Mouse (Mus musculus) heart, postnatal 0 days (tissue): ENCODE results near the gene Ehbp1l1. TPM values are rescaled to one million over a fixed set of nuclear protein-coding genes. Genes with fewer than 3 reads are reported as not detected.
A peak's percentile ranks its signal among the peaks of the same experiment; 100 is the strongest.

ENCODE experiments used
- ATAC-seq: fragments of 200-750 bp; cut with Nextera tagmentation; 2 replicates; pipeline ENCODE4 v1.8.0; 2017; ENCODE audit warnings: low read depth, moderate number of reproducible peaks, moderate library complexity; ENCODE audit not compliant: insufficient read depth
- DNase-seq: peaks from one replicate; pipeline ENCODE4 v3.0.0-alpha.2; 2016; ENCODE audit warnings: low spot score
- H3K27ac ChIP-seq: fragments of 300-500 bp; sonication (generic); 2 replicates; pipeline ENCODE4 v1.5.1; 2014; ENCODE audit warnings: low read depth, mild to moderate bottlenecking
- H3K27me3 ChIP-seq: fragments of 300-500 bp; sonication (generic); 2 replicates; pipeline ENCODE4 v1.6.1; 2014; ENCODE audit warnings: low read length, mixed read lengths; ENCODE audit not compliant: control insufficient read depth, insufficient read depth
- H3K36me3 ChIP-seq: fragments of 300-500 bp; sonication (generic); replicated peaks from 2 replicates; pipeline ENCODE4 v1.6.1; 2014; ENCODE audit warnings: low read length, mixed read lengths; ENCODE audit not compliant: control insufficient read depth, insufficient read depth
- H3K4me1 ChIP-seq: fragments of 300-500 bp; sonication (generic); 2 replicates; pipeline ENCODE4 v1.6.1; 2014; ENCODE audit warnings: antibody characterized with exemption; ENCODE audit not compliant: control insufficient read depth, insufficient read depth
- H3K4me2 ChIP-seq: fragments of 300-500 bp; sonication (generic); 2 replicates; pipeline ENCODE4 v1.6.1; 2014; ENCODE audit warnings: low read depth, mild to moderate bottlenecking, low read length, moderate library complexity
- H3K4me3 ChIP-seq: fragments of 300-500 bp; sonication (generic); 2 replicates; pipeline ENCODE4 v1.5.1; 2014; ENCODE audit warnings: low read depth, low read length
- H3K9ac ChIP-seq: fragments of 300-500 bp; sonication (generic); replicated peaks from 2 replicates; pipeline ENCODE4 v1.6.1; 2014; ENCODE audit warnings: low read depth, low read length, mixed read lengths
- H3K9me3 ChIP-seq: fragments of 300-500 bp; sonication (generic); replicated peaks from 2 replicates; pipeline ENCODE4 v1.6.1; 2016; ENCODE audit warnings: low read length; ENCODE audit not compliant: control insufficient read depth
- CTCF ChIP-seq: IDR thresholded peaks from 2 replicates; pipeline ENCODE4 v1.5.1; 2016; ENCODE audit warnings: antibody characterized with exemption, control low read depth, low read depth
- EP300 ChIP-seq: IDR thresholded peaks from 2 replicates; pipeline ENCODE4 v1.6.1; 2016; ENCODE audit warnings: antibody characterized with exemption, low read depth
- WGBS: fragments of 180-500 bp; shearing (Covaris S2); extraction: QIAGEN DNeasy Blood & Tissue Kit; methylation state at CpG from one replicate; pipeline ENCODE4 v1.1.7; 2014; 5-methylcytosine and 5-hydroxymethylcytosine counted together
- polyA plus RNA-seq: library from polyadenylated mRNA; unstranded; fragments of >200 nt; fragmentation: Nextera tagmentation; extraction: Ambion mirVana; gene quantifications from 2 replicates; pipeline ENCODE4 v1.2.1, GENCODE M21; 2015
- total RNA-seq: library from RNA; depleted of rRNA; stranded (reverse); fragments of >200 nt; gene quantifications from 2 replicates; pipeline ENCODE4 v1.2.3, GENCODE M21; 2014; ENCODE audit warnings: low replicate concordance

The Ehbp1l1 gene
- total and polyA plus RNA-seq, 2 experiments from 2014 or later, result 111 to 113 TPM

DNA sequence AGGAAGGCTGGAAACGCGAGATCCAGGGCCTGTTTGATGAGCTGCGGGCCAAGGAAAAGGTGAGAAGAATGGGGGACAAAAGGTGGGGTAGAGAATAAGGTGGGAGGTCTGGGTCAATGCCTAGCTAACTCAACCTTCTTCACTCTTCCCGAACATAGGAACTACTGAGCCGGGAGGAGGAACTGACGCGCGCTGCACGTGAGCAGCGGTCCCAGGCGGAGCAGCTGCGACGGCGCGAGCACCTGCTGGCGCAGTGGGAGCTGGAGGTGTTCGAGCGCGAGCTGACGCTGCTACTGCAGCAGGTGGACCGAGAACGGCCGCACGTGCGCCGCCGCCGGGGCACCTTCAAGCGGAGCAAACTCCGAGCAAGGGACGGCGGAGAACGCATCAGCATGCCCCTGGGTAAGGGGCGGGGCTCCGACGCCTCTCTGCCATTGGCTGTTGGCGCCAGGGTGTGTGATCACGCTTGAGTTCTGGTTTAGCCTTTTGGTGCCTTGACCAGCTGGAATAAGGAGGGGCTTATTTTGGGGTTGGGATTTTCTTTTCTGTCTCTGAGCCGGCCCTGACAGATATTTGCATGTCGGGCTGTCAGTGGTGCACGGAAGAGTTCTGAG, 30.2 kb downstream of the Ehbp1l1 start:
- no peak for TF ChIP-seq EP300
- no peak for ATAC-seq
- 49% methylated on average over 41 of the region's 41 CpGs for WGBS
- Histone ChIP-seq H3K27me3 (no peaks in the 10 kb centered on the region), H3K9ac (no peak overlapping the region), H3K36me3 (peaks cover 84% of the 10 kb centered on the region), H3K4me1 (peaks cover 14% of the 10 kb centered on the region; the same call in 1 of the 2 replicates), H3K4me2 (no peak overlapping the region), H3K9me3 (no peaks in the 10 kb centered on the region), H3K4me3 (no peak overlapping the region), H3K27ac (no peak overlapping the region)
- no peak for DNase-seq

GRCm38 (mm10) chr19:5693801-5694200, 32.3 kb downstream of the Ehbp1l1 start:
- no peaks in the 10 kb centered on the region for H3K27me3 ChIP-seq
- peaks cover 65% of the 10 kb centered on the region for H3K36me3 ChIP-seq
- peaks cover 14% of the 10 kb centered on the region; the same call in 1 of the 2 replicates for H3K4me1 ChIP-seq
- WGBS, result 75% methylated on average over 6 of the region's 6 CpGs
- 0 out of 2 replicates have a peak overlapping the region, but pooled peaks have one; percentile 82 for H3K4me3 ChIP-seq
- no peak for TF ChIP-seq EP300
- TF ChIP-seq CTCF, result no peak
- peak overlapping the region; percentile 95 for H3K4me2 ChIP-seq
- H3K27ac ChIP-seq, result peak overlapping the region; percentile 94; the same call in 1 of the 2 replicates
- H3K9me3 ChIP-seq, result no peaks in the 10 kb centered on the region
- no peak overlapping the region for H3K9ac ChIP-seq
- ATAC-seq (no peak), DNase-seq (no peak)

DNA sequence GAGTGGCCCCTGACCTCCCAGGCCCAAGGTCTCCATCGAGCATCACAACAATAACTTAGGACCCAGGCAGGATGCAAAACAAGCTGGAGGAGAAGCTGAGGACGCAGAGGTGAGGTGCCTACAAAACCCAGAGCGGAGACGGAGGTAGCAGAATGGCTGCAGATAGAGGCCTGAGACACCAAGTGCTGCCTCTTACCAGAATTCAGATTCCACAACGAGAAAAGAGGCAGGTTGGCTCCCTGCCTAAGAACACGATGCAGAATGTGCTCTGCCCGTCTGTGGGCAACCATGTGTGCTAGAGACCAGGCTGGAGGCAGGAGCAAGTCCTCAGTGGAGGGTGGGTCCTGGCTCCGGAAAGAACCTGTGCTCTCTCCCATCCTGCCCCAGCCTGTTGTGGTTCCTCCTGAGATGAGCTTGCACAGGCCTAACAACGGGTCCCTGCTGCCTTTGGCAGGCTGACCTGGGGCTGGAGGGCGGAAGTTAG, 33.2 kb downstream of the Ehbp1l1 start:
- TF ChIP-seq CTCF (no peak), EP300 (no peak)
- Histone ChIP-seq H3K27me3 (no peaks in the 10 kb centered on the region), H3K36me3 (peaks cover 57% of the 10 kb centered on the region), H3K4me1 (peaks cover 14% of the 10 kb centered on the region; the same call in 1 of the 2 replicates), H3K4me3 (peak overlapping the region; percentile 82), H3K4me2 (peak overlapping the region; percentile 95), H3K9me3 (no peaks in the 10 kb centered on the region), H3K9ac (peak overlapping the region; percentile 77; the same call in 1 of the 2 replicates), H3K27ac (peak overlapping the region; percentile 94)
- DNase-seq, result no peak
- 46% methylated on average over 10 of the region's 10 CpGs for WGBS
- ATAC-seq, result no peak

DNA sequence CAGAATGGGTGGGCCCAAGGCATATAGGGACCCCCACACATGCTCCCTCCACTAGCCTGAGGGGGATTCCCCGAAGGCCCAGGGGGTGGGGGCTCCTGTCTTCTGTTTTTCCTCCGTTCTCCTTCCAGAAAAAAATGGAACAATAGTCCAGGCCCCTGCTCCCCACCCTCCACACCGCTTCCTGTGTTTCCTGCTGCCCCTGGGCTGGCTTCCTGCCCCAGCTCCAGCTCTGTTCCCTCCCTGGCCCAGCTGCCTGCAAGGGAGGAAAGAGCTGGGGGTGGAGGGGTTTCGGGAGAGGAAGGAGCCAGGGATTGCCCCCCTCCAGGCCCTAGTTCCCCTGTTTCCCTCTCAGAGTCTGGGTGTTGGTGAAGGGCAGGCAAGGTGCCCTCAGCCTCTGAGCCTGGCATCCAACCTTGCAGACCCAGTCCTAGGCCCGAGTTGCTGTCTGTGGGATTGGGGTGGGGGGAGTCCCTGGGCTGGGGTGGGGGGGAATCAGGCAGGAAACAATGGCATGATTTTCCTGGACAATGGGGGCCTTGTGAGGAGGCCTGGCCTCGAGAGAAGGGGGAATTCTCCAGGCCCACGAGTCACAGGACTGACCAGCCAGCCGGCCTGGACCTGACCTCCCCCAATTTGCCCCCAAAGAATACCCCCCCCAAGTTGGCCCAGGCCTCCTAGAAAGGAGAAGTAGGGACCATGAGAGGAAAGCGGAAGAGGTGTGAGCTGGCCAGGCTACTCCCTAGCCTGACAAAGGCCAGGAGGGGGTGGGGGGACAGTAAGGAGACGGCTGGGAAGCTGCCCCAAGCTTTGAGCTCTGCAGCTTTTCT, 33.8 kb downstream of the Ehbp1l1 start:
- Histone ChIP-seq H3K9ac (peak overlapping the region; percentile 77), H3K27me3 (no peaks in the 10 kb centered on the region), H3K4me3 (peak overlapping the region; percentile 82), H3K4me2 (peak overlapping the region; percentile 95), H3K27ac (peak overlapping the region; percentile 94), H3K36me3 (peaks cover 50% of the 10 kb centered on the region), H3K9me3 (no peaks in the 10 kb centered on the region), H3K4me1 (peaks cover 18% of the 10 kb centered on the region)
- no peak for TF ChIP-seq CTCF
- TF ChIP-seq EP300, result peak; percentile 86; the same call in 1 of the 2 replicates
- ATAC-seq (peak; percentile 9; the same call in 1 of the 2 replicates), DNase-seq (peak; percentile 83)
- WGBS, result 58% methylated on average over 10 of the region's 10 CpGs

- Histone ChIP-seq H3K27me3 (no peaks in the 10 kb centered on the region), H3K27ac (peak overlapping the region; percentile 94), H3K9me3 (no peaks in the 10 kb centered on the region), H3K4me1 (peaks cover 18% of the 10 kb centered on the region), H3K4me2 (peak overlapping the region; percentile 95), H3K36me3 (peaks cover 46% of the 10 kb centered on the region), H3K9ac (peak overlapping the region; percentile 77), H3K4me3 (peak overlapping the region; percentile 82)
- no peak for ATAC-seq
- 52% methylated on average over 5 of the region's 5 CpGs for WGBS
- no peak for TF ChIP-seq EP300
- no peak for TF ChIP-seq CTCF
- no peak for DNase-seq
These were observed 34.5 kb downstream of the Ehbp1l1 start for GRCm38 (mm10) chr19:5691601-5692000.
